Mouse (Mus musculus) hindbrain, embryonic 13.5 days (tissue): ENCODE data around the gene Trarg1. TPM values are rescaled to one million over a fixed set of nuclear protein-coding genes. Genes with fewer than 3 reads are reported as not detected.

Source experiments
- ATAC-seq: fragments of 200-750 bp; cut with Nextera tagmentation; 2 replicates; pipeline ENCODE4 v1.8.0; 2017; ENCODE audit warnings: moderate TSS enrichment; ENCODE audit not compliant: low FRiP score
- H3K27ac ChIP-seq: fragments of 300-500 bp; sonication (generic); 2 replicates; pipeline ENCODE4 v1.5.1; 2015; ENCODE audit warnings: inconsistent platforms, mild to moderate bottlenecking, moderate library complexity
- H3K27me3 ChIP-seq: fragments of 300-500 bp; sonication (generic); 2 replicates; pipeline ENCODE4 v1.6.1; 2015; ENCODE audit warnings: mild to moderate bottlenecking, inconsistent platforms
- H3K36me3 ChIP-seq: fragments of 300-500 bp; sonication (generic); 2 replicates; pipeline ENCODE4 v1.6.1; 2015; ENCODE audit warnings: mild to moderate bottlenecking, inconsistent platforms
- H3K4me1 ChIP-seq: fragments of 300-500 bp; sonication (generic); replicated peaks from 2 replicates; pipeline ENCODE4 v1.6.1; 2015; ENCODE audit warnings: inconsistent platforms
- H3K4me2 ChIP-seq: fragments of 300-500 bp; sonication (generic); 2 replicates; pipeline ENCODE4 v1.6.1; 2015; ENCODE audit warnings: inconsistent platforms, mild to moderate bottlenecking, moderate library complexity
- H3K4me3 ChIP-seq: fragments of 300-500 bp; sonication (generic); 2 replicates; pipeline ENCODE4 v1.5.1; 2015; ENCODE audit warnings: mild to moderate bottlenecking, inconsistent platforms
- H3K9ac ChIP-seq: fragments of 300-500 bp; sonication (generic); 2 replicates; pipeline ENCODE4 v1.6.1; 2015; ENCODE audit warnings: mild to moderate bottlenecking, inconsistent platforms
- H3K9me3 ChIP-seq: fragments of 300-500 bp; sonication (generic); 2 replicates; pipeline ENCODE4 v1.6.1; 2016; ENCODE audit warnings: inconsistent platforms
- WGBS: fragments of 180-500 bp; shearing (Covaris S2); methylation state at CpG from one replicate; pipeline ENCODE4 v1.1.7; 2015; 5-methylcytosine and 5-hydroxymethylcytosine counted together
- polyA plus RNA-seq: library from polyadenylated mRNA; unstranded; fragments of >200 nt; fragmentation: Nextera tagmentation; extraction: Ambion mirVana; gene quantifications from 2 replicates; pipeline ENCODE4 v1.2.1, GENCODE M21; 2015

The Trarg1 gene
- polyA plus RNA-seq, 1 experiment from 2014 or later, result 0.32 TPM

DNA sequence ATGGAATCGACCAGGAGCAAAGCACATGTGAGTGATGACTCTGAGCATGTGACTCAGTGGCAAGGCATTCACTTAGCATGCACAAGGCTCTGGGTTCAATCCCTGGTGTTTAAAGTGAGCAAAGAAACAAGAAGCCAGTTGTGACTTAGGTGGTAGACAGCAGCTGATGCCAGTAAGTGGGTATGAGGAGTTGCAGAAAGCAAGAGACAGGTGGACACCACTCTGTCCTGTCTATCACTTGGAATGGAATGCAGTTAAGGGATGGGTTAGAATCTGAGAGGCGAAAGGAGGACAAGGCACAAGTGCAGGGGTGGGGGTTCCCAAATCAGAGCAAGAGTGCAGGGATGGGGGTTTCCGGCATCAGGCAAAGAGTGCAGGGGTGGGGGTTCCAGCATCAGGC, 12.5 kb downstream of the Trarg1 start:
- no peak overlapping the region for H3K9ac ChIP-seq
- no peak overlapping the region for H3K4me2 ChIP-seq
- WGBS, result 81% methylated on average over 3 of the region's 3 CpGs
- no peak overlapping the region for H3K4me3 ChIP-seq
- no peak overlapping the region for H3K27ac ChIP-seq
- no peaks in the 10 kb centered on the region for H3K36me3 ChIP-seq
- H3K9me3 ChIP-seq, result no peaks in the 10 kb centered on the region
- no peak for ATAC-seq
- H3K27me3 ChIP-seq, result no peaks in the 10 kb centered on the region
- H3K4me1 ChIP-seq, result no peaks in the 10 kb centered on the region

DNA sequence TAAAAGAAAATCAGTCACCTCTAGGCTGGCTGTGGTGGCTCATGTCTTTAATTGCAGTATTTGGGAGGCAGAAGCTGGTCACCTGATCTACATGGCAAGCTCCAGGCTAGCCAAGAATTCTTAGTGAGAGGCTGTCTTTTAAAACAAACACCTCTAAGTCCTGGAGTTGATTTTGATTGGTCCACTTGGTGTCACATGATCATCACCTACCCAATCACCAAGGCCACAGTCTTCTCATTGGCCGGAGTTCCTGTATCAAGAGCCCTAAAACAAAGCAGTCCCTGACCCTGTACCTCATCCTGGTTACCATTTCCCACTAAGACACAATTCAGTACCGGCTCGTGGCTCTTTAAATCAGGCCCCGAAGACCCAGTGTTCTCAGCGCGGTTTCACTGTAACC, 16.2 kb downstream of the Trarg1 start:
- no peaks in the 10 kb centered on the region for H3K27me3 ChIP-seq
- H3K4me2 ChIP-seq, result no peak overlapping the region
- no peak for ATAC-seq
- H3K9me3 ChIP-seq, result no peaks in the 10 kb centered on the region
- H3K36me3 ChIP-seq, result no peaks in the 10 kb centered on the region
- no peak overlapping the region for H3K4me3 ChIP-seq
- no peak overlapping the region for H3K9ac ChIP-seq
- H3K27ac ChIP-seq, result no peak overlapping the region
- no peaks in the 10 kb centered on the region for H3K4me1 ChIP-seq
- WGBS, result 68% methylated on average over 6 of the region's 6 CpGs

GRCm38 (mm10) chr11:76699626-76700025, 20.0 kb downstream of the Trarg1 start:
- H3K4me2 ChIP-seq, result peak overlapping the region; percentile 17
- H3K4me1 ChIP-seq, result no peaks in the 10 kb centered on the region
- no peak overlapping the region for H3K27ac ChIP-seq
- WGBS, result 81% methylated on average over 7 of the region's 9 CpGs
- H3K36me3 ChIP-seq, result no peaks in the 10 kb centered on the region
- ATAC-seq, result no peak
- H3K9me3 ChIP-seq, result no peaks in the 10 kb centered on the region
- no peak overlapping the region for H3K4me3 ChIP-seq
- no peak overlapping the region for H3K9ac ChIP-seq
- no peaks in the 10 kb centered on the region for H3K27me3 ChIP-seq

GRCm38 (mm10) chr11:76707656-76708055, 28.0 kb downstream of the Trarg1 start:
- Histone ChIP-seq H3K4me3 (no peak overlapping the region), H3K4me1 (peaks cover 15% of the 10 kb centered on the region), H3K4me2 (no peak overlapping the region), H3K9ac (no peak overlapping the region), H3K27me3 (no peaks in the 10 kb centered on the region), H3K9me3 (no peaks in the 10 kb centered on the region), H3K36me3 (no peaks in the 10 kb centered on the region), H3K27ac (no peak overlapping the region)
- no peak for ATAC-seq
- 95% methylated on average over 3 of the region's 3 CpGs for WGBS

DNA sequence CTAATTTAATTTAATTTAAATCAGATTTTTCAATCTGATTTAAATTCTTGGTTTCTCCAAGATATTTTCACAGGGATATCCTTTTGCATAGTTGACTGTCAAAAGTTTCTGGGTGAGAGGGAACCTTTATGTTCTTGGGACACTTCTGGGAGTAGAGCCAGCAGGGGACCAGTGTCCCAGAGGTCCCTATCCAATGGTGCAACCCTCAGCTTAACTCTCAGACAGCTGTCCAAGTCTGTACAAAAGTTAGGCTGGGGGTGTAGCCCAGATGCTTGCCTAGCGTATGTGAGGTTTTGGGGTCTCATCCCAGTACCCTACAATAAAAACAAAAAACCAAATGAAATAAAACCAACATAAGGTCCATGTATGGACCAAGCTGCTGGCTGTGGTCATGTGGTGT, 28.5 kb downstream of the Trarg1 start:
- WGBS, result 87% methylated on average over 1 of the region's 1 CpGs
- no peak overlapping the region for H3K4me3 ChIP-seq
- no peak for ATAC-seq

DNA sequence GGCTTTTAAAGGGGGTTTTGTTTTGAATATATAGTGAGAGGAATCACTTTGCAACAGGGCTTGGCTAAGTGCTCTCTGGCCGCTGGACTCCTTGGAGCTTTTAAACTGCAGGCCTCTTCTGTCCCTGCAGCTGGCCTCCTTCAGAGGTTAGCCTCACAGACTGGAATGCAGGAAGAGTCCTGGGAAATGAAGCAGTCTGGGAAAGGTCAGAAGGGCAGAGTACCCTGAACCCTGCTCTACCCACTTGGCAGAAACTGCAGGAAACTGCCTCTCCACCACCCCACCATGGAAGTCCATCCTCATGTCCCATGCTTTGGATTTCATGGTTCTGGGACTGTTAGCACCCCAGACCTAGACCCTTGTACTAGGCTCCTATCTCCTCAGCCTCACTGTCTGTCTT, 29.3 kb downstream of the Trarg1 start:
- peaks cover 15% of the 10 kb centered on the region for H3K4me1 ChIP-seq
- H3K27ac ChIP-seq, result no peak overlapping the region
- H3K9me3 ChIP-seq, result no peaks in the 10 kb centered on the region
- no peak overlapping the region for H3K4me2 ChIP-seq
- no peak overlapping the region for H3K4me3 ChIP-seq
- no peak for ATAC-seq
- no peaks in the 10 kb centered on the region for H3K36me3 ChIP-seq
- H3K9ac ChIP-seq, result no peak overlapping the region
- H3K27me3 ChIP-seq, result no peaks in the 10 kb centered on the region
- WGBS, result 46% methylated on average over 1 of the region's 1 CpGs

More for the DNA sequence above, 28.5 kb downstream of the Trarg1 start:
- Histone ChIP-seq H3K4me1 (peaks cover 15% of the 10 kb centered on the region), H3K4me2 (no peak overlapping the region), H3K27ac (no peak overlapping the region), H3K9me3 (no peaks in the 10 kb centered on the region), H3K27me3 (no peaks in the 10 kb centered on the region), H3K36me3 (no peaks in the 10 kb centered on the region), H3K9ac (no peak overlapping the region)

DNA sequence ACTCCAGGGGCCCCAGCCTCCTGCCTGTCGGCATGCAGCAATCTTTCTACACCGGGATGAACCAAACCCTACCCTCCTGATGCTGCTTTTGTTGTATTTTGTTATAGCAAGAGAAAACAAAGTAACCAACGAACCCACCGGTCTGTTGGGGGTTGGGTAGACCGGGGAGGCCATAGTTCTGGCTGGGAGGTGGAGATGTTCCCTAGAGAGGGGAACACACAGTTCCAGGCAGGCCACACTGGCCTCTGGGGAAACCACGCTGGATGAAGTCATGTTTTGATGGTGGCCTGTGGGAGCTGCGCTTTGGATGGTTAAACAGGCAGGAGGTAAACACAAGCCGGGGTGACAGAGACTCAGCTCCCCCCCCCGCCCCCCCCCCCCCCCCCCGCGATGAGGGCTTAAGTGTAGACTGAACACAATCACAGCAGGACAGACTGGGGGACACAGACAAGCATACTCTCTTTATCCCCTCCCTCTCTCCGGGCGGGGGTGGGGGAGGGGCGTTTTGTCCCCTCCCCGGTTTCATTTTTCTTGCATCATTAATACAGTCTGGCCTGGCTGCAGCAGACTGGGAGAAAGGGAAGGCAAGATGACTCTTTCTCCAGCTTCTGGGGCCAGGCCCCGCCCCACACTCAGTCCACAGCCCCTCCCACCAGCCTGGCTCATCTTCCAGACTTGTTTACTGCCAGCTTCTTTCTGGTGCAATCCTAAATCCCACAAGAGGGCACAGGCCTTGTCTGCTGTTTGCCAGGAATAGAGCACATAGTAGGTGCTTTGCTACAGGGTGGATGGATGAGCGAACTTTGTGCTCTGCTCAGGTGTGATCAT, 30.2 kb downstream of the Trarg1 start:
- H3K27ac ChIP-seq, result no peak overlapping the region

DNA sequence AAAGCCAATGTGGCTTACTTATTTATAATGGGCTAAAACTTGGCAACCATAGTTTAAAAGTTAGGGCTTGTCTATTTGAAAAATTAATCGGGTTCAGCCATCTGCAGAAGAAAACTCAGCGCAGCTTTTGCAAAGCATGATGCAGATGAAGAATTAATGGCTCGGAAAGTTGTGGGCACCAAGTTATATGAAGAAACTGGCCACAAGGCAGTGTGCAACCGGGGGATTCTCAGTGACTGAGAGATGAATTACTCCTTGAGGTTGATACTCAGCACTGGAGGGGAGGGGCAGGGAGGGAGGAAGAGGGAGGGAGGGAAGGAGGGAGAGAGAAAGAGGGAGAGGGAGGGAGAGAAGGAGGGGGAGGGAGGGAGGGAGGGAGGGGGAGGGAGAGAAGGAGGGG, 37.4 kb downstream of the Trarg1 start:
- H3K9ac ChIP-seq, result no peak overlapping the region
- H3K4me2 ChIP-seq, result no peak overlapping the region
- H3K4me3 ChIP-seq, result no peak overlapping the region
- WGBS, result 84% methylated on average over 4 of the region's 4 CpGs
- no peaks in the 10 kb centered on the region for H3K9me3 ChIP-seq
- 0 out of 2 replicates have a peak, but pooled peaks cover 4% of the 10 kb centered on the region for H3K27me3 ChIP-seq
- no peak for ATAC-seq
- no peaks in the 10 kb centered on the region for H3K36me3 ChIP-seq
- H3K4me1 ChIP-seq, result no peaks in the 10 kb centered on the region
- H3K27ac ChIP-seq, result no peak overlapping the region

More for the DNA sequence above, 30.2 kb downstream of the Trarg1 start:
- ATAC-seq, result no peak
- Histone ChIP-seq H3K4me2 (peak overlapping the region; percentile 25; the same call in 1 of the 2 replicates), H3K4me1 (peaks cover 15% of the 10 kb centered on the region), H3K4me3 (no peak overlapping the region), H3K9ac (no peak overlapping the region), H3K9me3 (no peaks in the 10 kb centered on the region), H3K36me3 (no peaks in the 10 kb centered on the region), H3K27me3 (no peaks in the 10 kb centered on the region)
- 23% methylated on average over 11 of the region's 17 CpGs for WGBS

DNA sequence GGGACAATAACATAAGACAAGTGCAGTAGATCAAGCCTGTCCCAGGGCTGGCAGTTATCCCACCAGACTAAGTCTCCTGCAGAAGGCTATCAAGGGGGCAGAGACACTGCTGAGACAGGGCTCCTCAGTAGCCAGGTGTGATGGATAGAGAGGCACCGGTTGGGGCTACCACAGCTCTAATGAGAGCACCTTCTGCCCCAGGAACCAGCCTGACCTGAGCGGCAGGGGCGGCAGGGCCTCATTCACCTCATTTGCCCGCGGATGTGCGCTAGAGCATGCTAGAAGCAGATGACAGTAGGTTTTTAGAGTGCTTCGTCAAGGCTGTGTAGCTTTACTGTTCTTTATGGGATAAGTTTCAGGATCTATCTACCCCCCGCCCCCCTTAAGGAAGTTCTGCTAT, 44.3 kb downstream of the Trarg1 start:
- H3K9ac ChIP-seq, result no peak overlapping the region
- ATAC-seq, result no peak
- peaks cover 17% of the 10 kb centered on the region for H3K36me3 ChIP-seq
- H3K9me3 ChIP-seq, result no peaks in the 10 kb centered on the region
- no peak overlapping the region for H3K4me3 ChIP-seq
- no peak overlapping the region for H3K27ac ChIP-seq
- 86% methylated on average over 8 of the region's 8 CpGs for whole genome bisulfite sequencing
- H3K4me2 ChIP-seq, result no peak overlapping the region
- H3K27me3 ChIP-seq, result no peaks in the 10 kb centered on the region
- no peaks in the 10 kb centered on the region for H3K4me1 ChIP-seq

DNA sequence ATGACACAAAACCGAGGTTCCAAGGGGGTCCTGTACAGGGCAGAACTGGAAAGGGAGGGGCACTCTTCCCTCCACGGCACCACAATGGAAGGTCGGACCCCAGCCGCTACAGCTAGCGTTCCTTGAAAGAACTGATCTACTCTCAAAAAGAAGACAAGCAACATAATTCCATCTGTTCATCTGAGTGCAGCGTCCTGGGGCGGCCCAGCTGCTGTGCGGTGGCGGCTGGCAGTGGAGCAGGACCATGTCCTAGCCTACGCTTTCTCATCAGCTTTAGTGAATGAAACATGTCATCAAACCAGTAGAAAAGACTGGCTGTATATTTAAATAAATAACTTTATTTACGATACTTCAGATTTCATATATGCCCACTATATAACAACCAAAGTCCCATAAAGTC, 48.5 kb downstream of the Trarg1 start:
- 68% methylated on average over 11 of the region's 11 CpGs for WGBS
- ATAC-seq, result no peak
- no peaks in the 10 kb centered on the region for H3K9me3 ChIP-seq

DNA sequence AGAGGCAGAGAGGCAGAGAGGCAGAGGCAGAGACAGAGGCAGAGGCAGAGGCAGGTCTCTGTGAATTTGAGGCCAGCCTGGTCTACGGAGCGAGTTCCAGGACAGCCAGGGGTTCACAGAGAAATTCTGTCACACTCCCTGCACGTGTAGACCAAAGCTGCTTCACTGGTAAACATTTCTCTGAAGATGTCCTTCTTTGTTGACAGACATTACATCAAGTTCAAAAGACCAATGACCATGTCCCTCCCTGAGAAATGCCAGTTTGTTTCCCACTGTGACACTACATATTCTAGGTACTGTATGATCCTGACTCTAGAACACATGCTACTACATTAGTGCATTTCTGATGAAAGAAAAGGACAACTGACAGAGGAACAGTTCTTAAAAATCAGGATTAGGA, 51.0 kb downstream of the Trarg1 start:
- Histone ChIP-seq H3K4me1 (peaks cover 11% of the 10 kb centered on the region), H3K9ac (no peak overlapping the region)
- 90% methylated on average over 3 of the region's 3 CpGs for WGBS

More for the DNA sequence above, 48.5 kb downstream of the Trarg1 start:
- Histone ChIP-seq H3K36me3 (peaks cover 52% of the 10 kb centered on the region), H3K4me1 (no peaks in the 10 kb centered on the region), H3K4me3 (no peak overlapping the region), H3K27ac (no peak overlapping the region), H3K27me3 (no peaks in the 10 kb centered on the region), H3K4me2 (no peak overlapping the region), H3K9ac (no peak overlapping the region)

GRCm38 (mm10) chr11:76734560-76734959, 55.0 kb downstream of the Trarg1 start:
- WGBS, result 41% methylated on average over 3 of the region's 3 CpGs
- Histone ChIP-seq H3K27ac (0 out of 2 replicates have a peak overlapping the region, but pooled peaks have one; percentile 40), H3K36me3 (peaks cover 59% of the 10 kb centered on the region), H3K4me2 (no peak overlapping the region), H3K9me3 (no peaks in the 10 kb centered on the region), H3K27me3 (no peaks in the 10 kb centered on the region), H3K9ac (no peak overlapping the region), H3K4me1 (peaks cover 11% of the 10 kb centered on the region), H3K4me3 (no peak overlapping the region)
- no peak for ATAC-seq

More for the DNA sequence above, 51.0 kb downstream of the Trarg1 start:
- H3K27me3 ChIP-seq, result no peaks in the 10 kb centered on the region
- H3K4me2 ChIP-seq, result no peak overlapping the region
- H3K9me3 ChIP-seq, result no peaks in the 10 kb centered on the region
- H3K36me3 ChIP-seq, result peaks cover 77% of the 10 kb centered on the region
- H3K4me3 ChIP-seq, result no peak overlapping the region
- no peak for ATAC-seq
- no peak overlapping the region for H3K27ac ChIP-seq

GRCm38 (mm10) chr11:76735753-76736324, 56.2 kb downstream of the Trarg1 start:
- Histone ChIP-seq H3K9ac (no peak overlapping the region), H3K4me3 (no peak overlapping the region), H3K27ac (peak overlapping the region; percentile 40), H3K36me3 (peaks cover 50% of the 10 kb centered on the region), H3K4me1 (peaks cover 11% of the 10 kb centered on the region), H3K4me2 (no peak overlapping the region), H3K9me3 (no peaks in the 10 kb centered on the region), H3K27me3 (no peaks in the 10 kb centered on the region)
- 79% methylated on average over 4 of the region's 4 CpGs for WGBS
- no peak for ATAC-seq
